ENCODE assay signal across 11 mouse cellular contexts in the genomic region with DNA sequence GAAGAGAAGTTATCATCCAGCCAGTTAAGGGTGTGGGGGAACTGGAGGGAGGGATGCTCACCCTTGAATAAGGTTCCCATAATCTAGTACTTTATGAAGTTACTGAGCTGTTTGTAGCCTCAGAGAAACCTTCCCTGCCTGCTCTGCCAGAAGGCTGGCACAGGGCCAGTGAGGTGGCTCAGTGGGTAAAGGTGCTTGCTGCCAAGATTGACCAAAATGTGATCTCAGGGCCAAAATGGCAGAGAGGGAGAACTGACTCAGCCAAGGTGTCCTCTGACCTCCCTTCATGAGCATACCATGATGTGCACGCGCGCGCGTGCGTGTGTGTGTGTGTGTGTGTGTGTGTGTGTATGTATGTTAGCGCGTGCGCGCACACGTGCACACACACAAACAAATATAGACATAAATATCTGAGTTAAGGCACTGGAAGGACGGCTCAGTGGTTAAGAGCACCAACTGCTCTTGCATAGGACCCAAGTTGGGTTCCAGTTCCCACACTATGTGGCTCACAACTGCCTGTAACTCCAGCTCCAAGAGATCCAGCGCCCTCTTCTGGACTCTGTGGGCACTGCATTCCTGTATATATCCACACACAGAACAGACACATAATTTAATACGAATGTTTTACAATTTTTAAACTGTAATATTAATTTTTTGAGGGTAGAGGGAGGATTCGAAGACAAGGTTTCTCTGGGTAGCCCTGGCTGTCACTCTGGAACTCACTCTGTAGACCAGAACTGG. TPM values are rescaled to one million over a fixed set of nuclear protein-coding genes. Genes with fewer than 3 reads are reported as not detected.
DNase-seq lines count a peak whose midpoint lies in the region; ATAC-seq and TF ChIP-seq lines count a peak whose summit lies in the region.
"Had no signal": no experiment of that assay in that cellular context is flagged by ENCODE, and none has a peak within 500 bp of the region (broad histone marks: within the 10 kb centered on the region; RNA-seq: fewer than 3 reads in every experiment).

No protein-coding gene starts in this region.

- no peaks in the 10 kb centered on the region for H3K79me2 ChIP-seq in CH12.LX (replicated peaks; ENCODE audit: control insufficient read depth, extremely low read depth, insufficient read depth, poor library complexity, severe bottlenecking)
- no peaks in the 10 kb centered on the region for H3K79me2 ChIP-seq in MEL (ENCODE audit: control insufficient read depth, insufficient read depth, low read length, poor library complexity)

- H3K4me3 ChIP-seq in CH12.LX (replicated peaks in 1 of 3; ENCODE audit: low read depth in 2 of 3, low read length in 2 of 3, poor library complexity in 1 of 3) (no peak overlapping the region), MEL (ENCODE audit: control insufficient read depth in 1 of 2, insufficient read depth in 1 of 2, low read depth in 2 of 2, low read length in 2 of 2) (no peak overlapping the region)
- no peak overlapping the region for H3K4me3 ChIP-seq in forebrain, embryonic 16.5 days (replicated peaks; ENCODE audit: low read length)
- H3K4me3 ChIP-seq: hindbrain, embryonic 15.5 days; lung, embryonic 15.5 days had no signal

- in situ Hi-C loops in CH12.LX (cut with MboI; ENCODE audit: low pct_ligation_motif_present, low pct_unique_long_range_greater_than_20kb, low sequenced_read_pairs): no loop called here

- intact Hi-C loops in left cerebral cortex, postnatal 4 days (cut with DNase I): no loop called here

- H3K27me3 ChIP-seq in CH12.LX (replicated peaks) (no peaks in the 10 kb centered on the region), MEL (ENCODE audit: control insufficient read depth in 1 of 2, insufficient read depth in 2 of 2, low read length in 2 of 2) (no peaks in the 10 kb centered on the region)
- no peaks in the 10 kb centered on the region for H3K27me3 ChIP-seq in forebrain, embryonic 16.5 days (replicated peaks; ENCODE audit: control insufficient read depth, insufficient read depth, low read length)
- H3K27me3 ChIP-seq: hindbrain, embryonic 15.5 days; lung, embryonic 15.5 days had no signal

- H3K9me3 ChIP-seq in CH12.LX (replicated peaks; ENCODE audit: low read length): no peaks in the 10 kb centered on the region
- no peaks in the 10 kb centered on the region for H3K9me3 ChIP-seq in MEL (replicated peaks; ENCODE audit: insufficient read depth, low read length)
- H3K9me3 ChIP-seq in forebrain, embryonic 16.5 days (ENCODE audit: control insufficient read depth, low read length): no peaks in the 10 kb centered on the region
- H3K9me3 ChIP-seq: hindbrain, embryonic 15.5 days; lung, embryonic 15.5 days had no signal

- no peak for ATAC-seq in forebrain, embryonic 16.5 days
- ATAC-seq: forebrain, embryonic 14.5 days had no signal

- H3K36me3 ChIP-seq in CH12.LX (replicated peaks in 1 of 2; ENCODE audit: control insufficient read depth in 1 of 2, insufficient read depth in 1 of 2, low read length in 1 of 2) (peaks cover 0 to 62% of the 10 kb centered on the region in 2 experiments), MEL (ENCODE audit: control insufficient read depth in 1 of 2, insufficient read depth in 2 of 2, low read length in 2 of 2) (peaks cover 0 to 6% of the 10 kb centered on the region in 2 experiments; a peak in 2 of 4 replicates)
- H3K36me3 ChIP-seq in forebrain, embryonic 16.5 days (ENCODE audit: control insufficient read depth, insufficient read depth): peaks cover 16% of the 10 kb centered on the region

- H3K4me2 ChIP-seq in CH12.LX (ENCODE audit: insufficient read depth, low read depth, poor library complexity, severe bottlenecking): no peak overlapping the region
- no peak overlapping the region for H3K4me2 ChIP-seq in forebrain, embryonic 16.5 days (ENCODE audit: low read length)
- H3K4me2 ChIP-seq: hindbrain, embryonic 15.5 days; lung, embryonic 15.5 days had no signal

- dilution Hi-C loops in CH12.LX (cut with MboI; ENCODE audit: extremely low pct_ligation_motif_present, extremely low pct_unique_long_range_greater_than_20kb, low sequenced_read_pairs): no loop called here

- no peak for TF ChIP-seq POLR2A in CH12.LX (IDR thresholded peaks at IDR 0.05; ENCODE audit: low read depth, low read length)
- TF ChIP-seq POLR2A in MEL (IDR thresholded peaks at IDR 0.05; ENCODE audit: control insufficient read depth in 1 of 2, insufficient read depth in 1 of 2, low read depth in 1 of 2, low read length in 2 of 2, poor library complexity in 1 of 2): no peak

- TF ChIP-seq RAD21 in CH12.LX (IDR thresholded peaks at IDR 0.05; ENCODE audit: low read depth, low read length) (no peak; the same call in none of the 2 replicates), MEL (IDR thresholded peaks at IDR 0.05; ENCODE audit: low read depth, low read length) (peak; percentile 14)

- TF ChIP-seq EP300 in CH12.LX (IDR thresholded peaks at IDR 0.05; ENCODE audit: low read length): no peak
- no peak for TF ChIP-seq EP300 in MEL (IDR thresholded peaks at IDR 0.05; ENCODE audit: low read depth in 1 of 2, low read length in 2 of 2)

- 92% methylated on average over 15 of the region's 15 CpGs for WGBS in forebrain, embryonic 16.5 days

- peak; percentile 51 for DNase-seq in left cerebral cortex, postnatal 4 days
- DNase-seq in left cerebral cortex, adult 9 months (ENCODE audit: low spot score in 2 of 2): no peak
- DNase-seq in CH12.LX (ENCODE audit: extremely low read depth) (no peak), MEL (ENCODE audit: low read depth, low spot score) (peak; percentile 48)
- DNase-seq in cerebellum, adult 9-11 months: peak; percentile 76
- DNase-seq in layer of hippocampus, postnatal 25 days (ENCODE audit: extremely low spot score in 1 of 2, low spot score in 1 of 2): no peak

- H3K27ac ChIP-seq in CH12.LX (ENCODE audit: insufficient read depth, low read depth) (no peak overlapping the region), MEL (ENCODE audit: control insufficient read depth, low read depth, low read length) (no peak overlapping the region)
- no peak overlapping the region for H3K27ac ChIP-seq in forebrain, embryonic 16.5 days (ENCODE audit: low read length)
- H3K27ac ChIP-seq: hindbrain, embryonic 15.5 days; lung, embryonic 15.5 days had no signal

- peaks cover 0 to 21% of the 10 kb centered on the region in 2 experiments; a peak in 3 of 4 replicates for H3K4me1 ChIP-seq in CH12.LX (ENCODE audit: control insufficient read depth in 1 of 2, insufficient read depth in 2 of 2)
- peaks cover 0 to 13% of the 10 kb centered on the region in 2 experiments; a peak in 3 of 4 replicates for H3K4me1 ChIP-seq in MEL (ENCODE audit: control insufficient read depth in 1 of 2, insufficient read depth in 2 of 2, low read length in 2 of 2)
- peaks cover 30% of the 10 kb centered on the region for H3K4me1 ChIP-seq in forebrain, embryonic 16.5 days (replicated peaks; ENCODE audit: control insufficient read depth, insufficient read depth, low read length)
- H3K4me1 ChIP-seq: lung, embryonic 15.5 days had no signal

- TF ChIP-seq CTCF in CH12.LX (conservative IDR thresholded peaks at IDR 0.05 in 1 of 2, IDR thresholded peaks at IDR 0.05 in 1 of 2; ENCODE audit: low read depth in 2 of 2, low read length in 2 of 2) (peak; percentile 23 to 40; a peak in 2 of 4 replicates), MEL (IDR thresholded peaks at IDR 0.05 in 2 of 3, conservative IDR thresholded peaks at IDR 0.05 in 1 of 3; ENCODE audit: control insufficient read depth in 1 of 3, insufficient read depth in 1 of 3, low read depth in 2 of 3, low read length in 3 of 3, poor library complexity in 1 of 3, severe bottlenecking in 1 of 3) (peak; percentile 52 to 67 (median 53))

- no peak overlapping the region for H3K9ac ChIP-seq in CH12.LX (ENCODE audit: insufficient read depth, low read depth)
- no peak overlapping the region for H3K9ac ChIP-seq in MEL (ENCODE audit: control insufficient read depth, low read depth, low read length, poor library complexity, severe bottlenecking)
- no peak overlapping the region for H3K9ac ChIP-seq in forebrain, embryonic 16.5 days (replicated peaks; ENCODE audit: low read depth, low read length)
- H3K9ac ChIP-seq: hindbrain, embryonic 15.5 days; lung, embryonic 15.5 days had no signal

TF ChIP-seq in CH12.LX, 34 proteins besides CTCF, POLR2A, EP300 and RAD21 (continues in another document):
- TF ChIP-seq MYC (IDR thresholded peaks at IDR 0.05; ENCODE audit: low read depth, low read length): no peak

TF ChIP-seq in MEL, 35 proteins besides CTCF, POLR2A, EP300 and RAD21:
- TF ChIP-seq TBP (IDR thresholded peaks at IDR 0.05; ENCODE audit: low read depth, low read length): no peak
- TF ChIP-seq SMC3 (IDR thresholded peaks at IDR 0.05; ENCODE audit: low read depth, low read length): peak; percentile 24; the same call in 1 of the 2 replicates

RNA-seq across cellular contexts. Expression of a gene that starts 26.1 kb away (rescaled TPM):
- 100 to 1,000 TPM; 172 to 179 TPM for total RNA-seq in left cerebral cortex, postnatal 4 days (2021)
- 6.5 and 8.7 TPM in 2 replicates for total RNA-seq in CH12.LX (2012; rRNA removed)
- 4.7 and 5.4 TPM in 2 replicates for total RNA-seq in CH12.LX (2014; rRNA removed)
- 15.7 and 16.7 TPM in 2 replicates for polyA plus RNA-seq in CH12.LX (2012; ENCODE audit: insufficient read length, low read depth)
- 3.5 and 4.4 TPM in 2 replicates for total RNA-seq in MEL (2012; rRNA removed)
- polyA plus RNA-seq in MEL (2012; ENCODE audit: insufficient read depth in 1 of 2, insufficient read length in 2 of 2, low read depth in 1 of 2, low replicate concordance in 2 of 2, missing spikeins in 1 of 2): 1 to 10 TPM in 1 of 2 experiments, not detected in 1; 7.4 TPM
- total RNA-seq in layer of hippocampus, postnatal 25 days (2021): 100 to 1,000 TPM in 1 of 2 experiments, 10 to 100 TPM in 1; 99.8 to 101 TPM
- polyA plus RNA-seq in forebrain, embryonic 16.5 days (2015; fragmentation: Nextera tagmentation; extraction: Ambion mirVana): 16.2 and 16.6 TPM in 2 replicates

RNA-seq across cellular contexts. Expression of a gene that starts 33.8 kb away (rescaled TPM):
- not detected for total RNA-seq in left cerebral cortex, postnatal 4 days (2021)
- total RNA-seq in CH12.LX (2012; rRNA removed) (0.08 and 0.13 TPM in 2 replicates), CH12.LX (2014; rRNA removed) (0.13 TPM in 1 of 2 replicates, not detected in the other), MEL (2012; rRNA removed) (0.07 TPM in 1 of 2 replicates, not detected in the other)
- polyA plus RNA-seq in CH12.LX (2012; ENCODE audit: insufficient read length, low read depth) (2.3 and 4.0 TPM in 2 replicates), MEL (2012; ENCODE audit: insufficient read depth in 1 of 2, insufficient read length in 2 of 2, low read depth in 1 of 2, low replicate concordance in 2 of 2, missing spikeins in 1 of 2) (under 1 TPM in 1 of 2 experiments, not detected in 1; 0.21 TPM)
- 1 to 10 TPM; 5.1 to 6.7 TPM for total RNA-seq in layer of hippocampus, postnatal 25 days (2021)
- polyA plus RNA-seq in forebrain, embryonic 16.5 days (2015; fragmentation: Nextera tagmentation; extraction: Ambion mirVana): 0.41 and 0.86 TPM in 2 replicates
- total RNA-seq: monocyte, adult 5-6 weeks had no signal

RNA-seq across cellular contexts. Expression of a gene that starts 55.0 kb away (rescaled TPM):
- 10 to 100 TPM; 81.7 to 92.8 TPM for total RNA-seq in left cerebral cortex, postnatal 4 days (2021)
- total RNA-seq in CH12.LX (2012; rRNA removed) (223 and 237 TPM in 2 replicates), CH12.LX (2014; rRNA removed) (219 and 222 TPM in 2 replicates), MEL (2012; rRNA removed) (268 and 304 TPM in 2 replicates)
- polyA plus RNA-seq in CH12.LX (2012; ENCODE audit: insufficient read length, low read depth) (267 and 283 TPM in 2 replicates), MEL (2012; ENCODE audit: insufficient read depth in 1 of 2, insufficient read length in 2 of 2, low read depth in 1 of 2, low replicate concordance in 2 of 2, missing spikeins in 1 of 2) (100 to 1,000 TPM in 1 of 2 experiments, not detected in 1; 424 TPM)
- total RNA-seq in layer of hippocampus, postnatal 25 days (2021): 10 to 100 TPM; 57.0 to 57.5 TPM
- 212 and 215 TPM in 2 replicates for polyA plus RNA-seq in forebrain, embryonic 16.5 days (2015; fragmentation: Nextera tagmentation; extraction: Ambion mirVana)

Comparison
In these comparisons a context has a peak if more than half of its experiments do, and no peak if none do; other contexts are left out.
1. DNase-seq: peak in left cerebral cortex, postnatal 4 days (single experiment), MEL (single experiment) and cerebellum, adult 9-11 months (single experiment); none in left cerebral cortex, adult 9 months (0 of 2), CH12.LX (single experiment) and layer of hippocampus, postnatal 25 days (0 of 2).
2. RNA of a gene that starts 26.1 kb away (total RNA-seq): 172 to 179 TPM in left cerebral cortex, postnatal 4 days and 99.8 to 101 TPM in layer of hippocampus, postnatal 25 days; 4.7 to 8.7 TPM in CH12.LX and 3.5 to 4.4 TPM in MEL; every median in the first group is over 10 times any median in the second.